Mouse (Mus musculus): ENCODE data around the gene Myo1h. TPM values are rescaled to one million over a fixed set of nuclear protein-coding genes. Genes with fewer than 3 reads are reported as not detected.
A peak's percentile ranks its signal among the peaks of the same experiment; 100 is the strongest.

Myo1h gene
- total RNA-seq, 1 experiment from 2014 or later, result 1.3 TPM

GRCm38 (mm10) chr5:114379763-114380162 is 90.8 kb downstream of the Myo1h start:
- no peak for ATAC-seq (replicated peaks; ENCODE audit: low read depth, poor library complexity, severe bottlenecking)

GRCm38 (mm10) chr5:114380209-114381012 is 91.4 kb downstream of the Myo1h start, which contains the start of the genes Kctd10 and Ube3b:
Kctd10 (minus strand) TSS chr5:114380508.
Ube3b (plus strand) TSS chr5:114380607.
- ATAC-seq (replicated peaks; ENCODE audit: low read depth, poor library complexity, severe bottlenecking), result peak; percentile 67

GRCm38 (mm10) chr5:114381013-114381351 is 92.0 kb downstream of the Myo1h start:
- ATAC-seq (replicated peaks; ENCODE audit: low read depth, poor library complexity, severe bottlenecking), result peak; percentile 5

- no peak for ATAC-seq (replicated peaks; ENCODE audit: low read depth, poor library complexity, severe bottlenecking)
These were observed 94.4 kb downstream of the Myo1h start for GRCm38 (mm10) chr5:114383184-114383904.

DNA sequence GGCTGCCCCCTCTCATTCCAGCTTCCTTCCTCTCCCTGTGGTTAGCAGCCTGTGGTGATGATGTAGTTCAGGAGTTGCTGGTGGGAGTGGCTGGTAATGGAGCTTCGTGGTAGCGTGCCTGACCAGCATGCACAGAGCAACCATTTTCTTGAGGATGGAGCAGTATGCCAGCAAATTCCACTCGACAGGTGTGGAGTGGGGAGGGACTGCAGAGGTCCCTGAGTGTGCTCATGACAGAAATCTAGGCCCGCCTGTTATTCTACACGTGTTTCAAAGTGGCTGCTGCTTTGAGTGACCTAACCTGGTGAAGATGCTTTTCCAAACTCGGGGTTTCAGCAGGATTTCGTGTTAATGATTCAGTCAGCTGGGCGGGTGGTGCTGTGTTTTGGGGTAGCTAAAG is 95.5 kb downstream of the Myo1h start:
- no peak for ATAC-seq (replicated peaks; ENCODE audit: low read depth, poor library complexity, severe bottlenecking)

DNA sequence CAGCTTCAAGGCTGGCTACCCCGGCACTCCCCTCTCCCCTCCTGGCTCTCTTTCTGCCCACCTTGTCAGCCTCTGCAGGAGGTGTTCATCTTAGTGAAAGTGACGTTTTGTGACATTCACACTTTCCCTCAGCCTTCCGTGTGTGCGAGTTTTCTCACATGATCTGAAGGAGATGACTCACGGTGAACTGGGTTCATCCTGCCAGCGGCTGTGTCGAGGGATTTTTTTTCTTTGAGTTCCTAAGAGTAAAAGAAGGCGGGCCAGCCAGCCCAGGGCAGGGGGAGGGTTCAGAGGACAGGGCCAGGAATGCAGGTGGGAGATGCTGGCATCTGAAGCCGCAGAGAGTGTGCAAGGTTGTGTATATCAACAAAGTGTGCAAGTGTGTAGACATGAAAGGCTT is 104.2 kb downstream of the Myo1h start:
- ATAC-seq (replicated peaks; ENCODE audit: low read depth, poor library complexity, severe bottlenecking), result no peak

DNA sequence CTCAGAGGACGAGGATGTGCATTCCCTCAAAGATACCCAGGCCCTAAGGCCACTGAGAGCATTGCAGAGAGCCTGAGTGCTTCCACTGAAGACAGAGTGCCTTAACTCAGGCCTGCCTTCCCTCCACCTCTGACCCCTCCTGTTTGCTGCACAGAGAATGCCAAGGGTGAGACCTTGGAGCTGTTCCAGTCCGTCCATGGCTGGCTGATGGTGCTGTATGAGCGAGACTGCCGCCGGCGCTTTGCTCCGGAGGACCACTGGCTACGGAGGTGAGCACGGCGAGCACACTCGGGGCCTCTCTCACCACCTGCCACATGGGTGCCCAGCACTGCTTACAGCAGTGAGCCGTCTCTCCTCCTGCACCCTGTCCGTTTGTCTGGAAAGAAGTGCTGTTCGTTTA is 117.6 kb downstream of the Myo1h start:
- ATAC-seq (replicated peaks; ENCODE audit: low read depth, poor library complexity, severe bottlenecking), result no peak

DNA sequence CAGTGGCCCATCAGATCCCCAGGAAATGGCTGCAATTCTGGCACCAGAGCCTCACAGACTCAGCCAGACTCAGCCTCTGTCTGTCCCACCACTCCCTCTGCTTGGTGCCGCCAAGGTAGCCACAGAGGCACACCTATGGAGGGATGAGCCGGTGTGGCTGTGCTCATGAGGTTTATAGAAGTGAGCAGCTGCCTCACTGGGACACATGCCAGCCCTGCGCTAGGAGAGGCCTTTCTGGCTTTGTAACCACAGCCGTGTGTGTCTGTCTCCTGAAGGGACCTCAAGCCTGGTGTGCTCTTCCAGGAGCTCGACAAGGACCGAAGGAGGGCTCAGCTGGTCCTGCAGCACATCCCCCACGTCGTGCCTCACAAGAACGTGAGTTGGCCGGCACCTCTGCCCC is 118.3 kb downstream of the Myo1h start:
- no peak for ATAC-seq (replicated peaks; ENCODE audit: low read depth, poor library complexity, severe bottlenecking)

GRCm38 (mm10) chr5:114407810-114408209 is 118.8 kb downstream of the Myo1h start:
- ATAC-seq (replicated peaks; ENCODE audit: low read depth, poor library complexity, severe bottlenecking), result no peak

GRCm38 (mm10) chr5:114408846-114409245 is 119.9 kb downstream of the Myo1h start:
- no peak for ATAC-seq (replicated peaks; ENCODE audit: low read depth, poor library complexity, severe bottlenecking)

GRCm38 (mm10) chr5:114410429-114410828 is 121.5 kb downstream of the Myo1h start:
- ATAC-seq (replicated peaks; ENCODE audit: low read depth, poor library complexity, severe bottlenecking), result no peak

GRCm38 (mm10) chr5:114412361-114412998 is 123.5 kb downstream of the Myo1h start:
- ATAC-seq (replicated peaks; ENCODE audit: low read depth, poor library complexity, severe bottlenecking), result no peak

GRCm38 (mm10) chr5:114413067-114413735 is 124.2 kb downstream of the Myo1h start:
- no peak for ATAC-seq (replicated peaks; ENCODE audit: low read depth, poor library complexity, severe bottlenecking)

Other genes starting within 250 kb of the Myo1h start
- 5.8 and 6.7 TPM in 2 replicates for gene Usp30, start 223.7 kb upstream of the Myo1h start, total RNA-seq (2017)
- gene Svop, start 197.6 kb upstream of the Myo1h start, total RNA-seq (2017), result not detected in 2 replicates
- 3.6 and 11.5 TPM in 2 replicates for gene Alkbh2, start 160.9 kb upstream of the Myo1h start, total RNA-seq (2017)
- 27.6 and 35.1 TPM in 2 replicates for gene Ung, start 158.8 kb upstream of the Myo1h start, total RNA-seq (2017)
- gene Acacb, start 142.6 kb upstream of the Myo1h start, total RNA-seq (2017), result 0.49 and 0.87 TPM in 2 replicates
- not detected in 2 replicates for gene Foxn4, start 15.4 kb upstream of the Myo1h start, total RNA-seq (2017)
- 51.3 and 57.5 TPM in 2 replicates for gene Kctd10, start 91.3 kb downstream of the Myo1h start, total RNA-seq (2017)
- 15.9 and 25.2 TPM in 2 replicates for gene Ube3b, start 91.4 kb downstream of the Myo1h start, total RNA-seq (2017)
- 8.2 and 17.5 TPM in 2 replicates for gene Mmab, start 154.9 kb downstream of the Myo1h start, total RNA-seq (2017)
- gene Mvk, start 155.1 kb downstream of the Myo1h start, total RNA-seq (2017), result 4.7 and 6.4 TPM in 2 replicates

Data from common myeloid progenitor, adult 5-6 weeks (primary cell).